Mouse (Mus musculus): ENCODE measurements at regions not wholly inside any gene's neighbourhood (a gene's known extent, or its start where the extent isn't known, plus 50 kb on each side); places are given as distances from the start of the nearest gene placed in this dataset.

- TF ChIP-seq ZC3H11A (IDR thresholded peaks at IDR 0.05; ENCODE audit: borderline replicate concordance, low read depth, low read length) (no peak), CHD2 (IDR thresholded peaks at IDR 0.05; ENCODE audit: low read depth, low read length) (no peak), MAFK (IDR thresholded peaks at IDR 0.05; ENCODE audit: insufficient read depth, low read depth, low read length) (no peak), ZNF384 (IDR thresholded peaks at IDR 0.05; ENCODE audit: low read depth, low read length) (no peak), HCFC1 (IDR thresholded peaks at IDR 0.05; ENCODE audit: borderline replicate concordance, insufficient read depth, low read length) (no peak)
- no peak for DNase-seq (ENCODE audit: low read depth, low spot score)
- H3K9ac ChIP-seq (ENCODE audit: insufficient read depth, low read depth, low read length, poor library complexity, severe bottlenecking): no peak overlapping the region
- H3K9me3 ChIP-seq (ENCODE audit: control insufficient read depth, insufficient read depth, low read depth, low read length): no peaks in the 10 kb centered on the region
- in situ Hi-C loops (cut with MboI; ENCODE audit: low sequenced_read_pairs in 2 of 2, unreplicated experiment in 2 of 2): no loop called here
- H3K4me1 ChIP-seq (ENCODE audit: control insufficient read depth in 2 of 2, insufficient read depth in 2 of 2, low read length in 2 of 2, poor library complexity in 1 of 2): no peaks in the 10 kb centered on the region
- no peak overlapping the region for H3K4me3 ChIP-seq (ENCODE audit: insufficient read depth in 1 of 2, low read depth in 1 of 2, low read length in 2 of 2, poor library complexity in 1 of 2, severe bottlenecking in 1 of 2)
- H3K27ac ChIP-seq (ENCODE audit: insufficient read depth, low read depth, low read length, poor library complexity, severe bottlenecking): no peak overlapping the region
- H3K36me3 ChIP-seq (ENCODE audit: control insufficient read depth, insufficient read depth, low read length, poor library complexity, severe bottlenecking): no peaks in the 10 kb centered on the region
These were observed 173.8 kb upstream of the Nudt11 start for GRCm38 (mm10) chrX:5873464-5873863.

DNA sequence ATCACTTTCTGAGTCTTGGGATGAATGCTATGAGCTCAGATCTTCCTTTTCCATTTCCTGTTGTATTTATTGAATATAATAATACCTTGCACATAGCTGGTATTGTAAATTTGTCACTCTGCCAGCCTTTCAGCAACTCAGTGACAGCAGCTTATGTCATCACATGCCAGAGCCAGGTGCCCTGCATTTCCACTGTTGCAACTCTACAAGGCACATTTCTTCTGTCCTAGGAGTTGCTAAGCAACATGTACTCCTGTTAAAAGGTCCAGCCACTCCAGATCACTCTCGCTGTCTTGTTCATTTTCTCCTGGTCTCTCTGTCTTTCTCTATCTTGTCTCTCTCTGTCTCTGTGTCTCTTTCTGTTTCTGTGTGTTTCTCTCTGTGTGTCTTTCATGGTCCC, 130.1 kb upstream of the Nudt11 start:
- Histone ChIP-seq H3K4me1 (ENCODE audit: control insufficient read depth in 2 of 2, insufficient read depth in 2 of 2, low read length in 2 of 2, poor library complexity in 1 of 2) (no peaks in the 10 kb centered on the region), H3K9ac (ENCODE audit: insufficient read depth, low read depth, low read length, poor library complexity, severe bottlenecking) (no peak overlapping the region), H3K4me3 (ENCODE audit: insufficient read depth in 1 of 2, low read depth in 1 of 2, low read length in 2 of 2, poor library complexity in 1 of 2, severe bottlenecking in 1 of 2) (no peak overlapping the region), H3K27ac (ENCODE audit: insufficient read depth, low read depth, low read length, poor library complexity, severe bottlenecking) (no peak overlapping the region), H3K9me3 (ENCODE audit: control insufficient read depth, insufficient read depth, low read depth, low read length) (no peaks in the 10 kb centered on the region), H3K36me3 (ENCODE audit: control insufficient read depth, insufficient read depth, low read length, poor library complexity, severe bottlenecking) (no peaks in the 10 kb centered on the region)
- in situ Hi-C loops (cut with MboI; ENCODE audit: low sequenced_read_pairs in 2 of 2, unreplicated experiment in 2 of 2): no loop called here
- no peak for DNase-seq (ENCODE audit: low read depth, low spot score)
- TF ChIP-seq ZNF384 (IDR thresholded peaks at IDR 0.05; ENCODE audit: low read depth, low read length): no peak
- TF ChIP-seq CHD2 (IDR thresholded peaks at IDR 0.05; ENCODE audit: low read depth, low read length): no peak

- H3K4me3 ChIP-seq (ENCODE audit: insufficient read depth in 1 of 2, low read depth in 1 of 2, low read length in 2 of 2, poor library complexity in 1 of 2, severe bottlenecking in 1 of 2): no peak overlapping the region
- no peaks in the 10 kb centered on the region for H3K9me3 ChIP-seq (ENCODE audit: control insufficient read depth, insufficient read depth, low read depth, low read length)
- no peaks in the 10 kb centered on the region for H3K4me1 ChIP-seq (ENCODE audit: control insufficient read depth in 2 of 2, insufficient read depth in 2 of 2, low read length in 2 of 2, poor library complexity in 1 of 2)
- in situ Hi-C loops (cut with MboI; ENCODE audit: low sequenced_read_pairs in 2 of 2, unreplicated experiment in 2 of 2): no loop called here
- H3K9ac ChIP-seq (ENCODE audit: insufficient read depth, low read depth, low read length, poor library complexity, severe bottlenecking): no peak overlapping the region
- no peak for TF ChIP-seq ZC3H11A (IDR thresholded peaks at IDR 0.05; ENCODE audit: borderline replicate concordance, low read depth, low read length)
- DNase-seq (ENCODE audit: low read depth, low spot score): no peak
- no peaks in the 10 kb centered on the region for H3K36me3 ChIP-seq (ENCODE audit: control insufficient read depth, insufficient read depth, low read length, poor library complexity, severe bottlenecking)
- H3K27ac ChIP-seq (ENCODE audit: insufficient read depth, low read depth, low read length, poor library complexity, severe bottlenecking): no peak overlapping the region
These were observed 113.7 kb upstream of the Nudt11 start for GRCm38 (mm10) chrX:5933517-5933916.

DNA sequence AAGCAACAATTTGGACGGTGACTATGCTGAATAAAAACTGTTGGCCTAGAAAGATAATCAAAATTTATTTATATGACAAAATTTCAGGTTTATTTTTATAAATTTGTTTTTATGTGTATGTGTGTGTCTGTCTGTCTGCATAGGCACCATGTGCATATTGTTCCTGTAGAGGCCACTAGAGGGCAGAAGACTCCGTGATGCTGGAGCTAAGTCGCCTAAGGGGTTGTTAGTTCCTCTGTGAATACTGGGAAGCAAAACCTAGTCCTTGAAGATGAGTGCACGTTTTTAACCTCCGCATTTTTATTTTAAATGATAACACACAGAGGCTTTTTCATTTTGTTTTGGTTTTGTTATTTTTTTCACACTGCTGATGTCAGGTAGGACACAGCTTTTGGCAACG, 105.3 kb upstream of the Nudt11 start:
- no peaks in the 10 kb centered on the region for H3K9me3 ChIP-seq (ENCODE audit: control insufficient read depth, insufficient read depth, low read depth, low read length)
- no peak overlapping the region for H3K4me3 ChIP-seq (ENCODE audit: insufficient read depth in 1 of 2, low read depth in 1 of 2, low read length in 2 of 2, poor library complexity in 1 of 2, severe bottlenecking in 1 of 2)
- no peak overlapping the region for H3K27ac ChIP-seq (ENCODE audit: insufficient read depth, low read depth, low read length, poor library complexity, severe bottlenecking)
- peak; percentile 16 for DNase-seq (ENCODE audit: low read depth, low spot score)
- no peaks in the 10 kb centered on the region for H3K4me1 ChIP-seq (ENCODE audit: control insufficient read depth in 2 of 2, insufficient read depth in 2 of 2, low read length in 2 of 2, poor library complexity in 1 of 2)
- H3K36me3 ChIP-seq (ENCODE audit: control insufficient read depth, insufficient read depth, low read length, poor library complexity, severe bottlenecking): no peaks in the 10 kb centered on the region
- in situ Hi-C loops (cut with MboI; ENCODE audit: low sequenced_read_pairs in 2 of 2, unreplicated experiment in 2 of 2): no loop called here
- TF ChIP-seq HCFC1 (IDR thresholded peaks at IDR 0.05; ENCODE audit: borderline replicate concordance, insufficient read depth, low read length) (no peak), ZC3H11A (IDR thresholded peaks at IDR 0.05; ENCODE audit: borderline replicate concordance, low read depth, low read length) (no peak), ZNF384 (IDR thresholded peaks at IDR 0.05; ENCODE audit: low read depth, low read length) (no peak), CHD2 (IDR thresholded peaks at IDR 0.05; ENCODE audit: low read depth, low read length) (no peak), MAFK (IDR thresholded peaks at IDR 0.05; ENCODE audit: insufficient read depth, low read depth, low read length) (no peak)
- no peak overlapping the region for H3K9ac ChIP-seq (ENCODE audit: insufficient read depth, low read depth, low read length, poor library complexity, severe bottlenecking)
